Mouse (Mus musculus) urinary bladder, postnatal 36 days (tissue): ENCODE results near the gene Ets1.

Experiments used
- DNase-seq, 2 experiments: peaks; one replicate each; pipeline ENCODE4 v3.0.0; 2022; ENCODE audit warnings: low spot score in 2 of 2, mixed read lengths in 1 of 2

Ets1 gene

DNA sequence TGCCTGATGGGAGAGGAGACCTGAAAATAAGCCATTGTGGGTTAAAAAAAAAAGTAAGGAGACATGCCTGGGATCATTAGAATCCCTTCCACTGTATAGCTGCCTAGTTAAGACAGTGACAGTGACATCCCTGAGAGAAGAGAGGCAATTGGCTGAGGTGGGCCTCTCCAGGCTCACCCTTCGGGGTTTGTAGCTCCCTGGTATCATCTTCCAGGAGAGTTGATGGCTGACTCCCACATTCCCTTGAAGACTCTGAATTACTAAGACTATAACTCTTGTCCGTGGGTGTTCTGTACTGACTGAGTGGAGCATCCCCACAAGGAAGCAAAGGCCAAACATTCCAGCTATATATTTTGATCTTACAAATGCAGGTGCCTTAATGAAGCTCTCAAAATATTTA is 120.0 kb downstream of the Ets1 start:
- DNase-seq = no peak

DNA sequence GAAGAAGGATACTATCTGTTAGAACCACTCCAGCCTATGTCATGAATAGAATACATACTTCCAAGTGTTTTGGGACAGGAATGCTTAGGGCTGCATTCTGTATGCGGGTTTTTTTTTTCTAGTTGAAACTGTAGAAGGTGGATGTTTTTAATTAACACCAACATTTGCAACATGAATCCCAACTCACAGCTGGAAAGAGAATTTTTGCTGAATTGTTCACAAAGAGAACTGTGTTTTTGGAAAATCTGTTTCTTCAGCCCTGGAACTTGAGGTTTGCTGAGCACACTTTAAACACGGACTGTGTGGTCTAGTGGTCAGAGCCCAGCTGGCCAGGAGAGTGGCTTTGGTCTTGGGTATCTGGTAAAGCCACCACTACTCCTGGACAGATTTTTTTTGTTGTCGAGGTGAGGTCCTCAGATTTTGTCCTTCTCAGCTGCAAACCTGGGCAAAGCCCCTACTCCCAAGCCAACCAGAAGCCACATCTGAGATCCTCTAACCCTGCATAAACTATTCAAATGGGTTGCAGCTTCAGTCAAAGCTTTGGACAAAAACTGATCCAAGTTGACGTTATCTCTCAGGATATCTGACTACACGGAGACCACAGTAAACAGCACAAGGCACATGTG is 122.4 kb downstream of the Ets1 start:
- no peak for DNase-seq

DNA sequence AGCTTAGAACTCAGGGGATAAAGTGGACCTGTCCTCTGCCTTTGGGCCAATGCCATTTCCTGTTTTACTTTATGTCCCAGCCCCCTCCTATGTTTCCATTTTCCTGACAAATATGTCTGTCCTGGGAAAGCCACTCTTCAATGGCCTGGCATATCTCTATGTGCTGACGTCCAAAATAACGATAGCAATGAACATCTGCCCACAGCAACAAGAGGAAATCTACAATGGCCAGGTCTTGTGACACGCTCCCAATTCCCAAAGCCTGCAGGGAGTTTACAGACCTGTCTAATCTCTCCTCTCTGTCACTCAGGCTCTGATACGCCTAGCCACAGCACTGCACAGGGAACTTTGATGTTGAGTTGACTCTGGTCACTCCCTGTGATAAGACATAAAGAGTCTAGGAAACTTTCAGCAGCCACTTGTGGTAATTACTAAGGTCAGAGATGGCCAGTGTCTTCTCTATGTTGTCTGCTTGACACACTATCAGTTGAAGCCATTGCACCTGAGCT is 124.7 kb downstream of the Ets1 start:
- DNase-seq = no peak

DNA sequence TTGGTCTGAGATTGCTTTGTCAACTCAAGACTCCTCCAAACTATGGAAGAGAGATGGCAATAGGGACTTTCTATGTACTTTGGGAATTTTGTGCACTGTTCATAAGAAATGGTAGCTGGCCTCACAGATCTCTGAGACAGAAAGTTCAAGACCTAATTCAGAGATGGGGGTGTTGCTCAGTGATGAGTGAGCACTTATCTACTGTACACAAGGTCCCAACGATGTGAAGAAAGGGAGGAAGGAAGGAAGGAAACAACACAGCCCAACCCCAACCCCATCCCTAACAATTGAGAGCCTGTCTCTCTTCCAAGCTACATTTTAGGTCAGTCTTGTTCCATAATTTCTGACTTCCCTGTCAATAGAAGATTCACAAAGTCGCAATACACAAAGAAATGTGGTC is 125.3 kb downstream of the Ets1 start:
- DNase-seq = no peak

DNA sequence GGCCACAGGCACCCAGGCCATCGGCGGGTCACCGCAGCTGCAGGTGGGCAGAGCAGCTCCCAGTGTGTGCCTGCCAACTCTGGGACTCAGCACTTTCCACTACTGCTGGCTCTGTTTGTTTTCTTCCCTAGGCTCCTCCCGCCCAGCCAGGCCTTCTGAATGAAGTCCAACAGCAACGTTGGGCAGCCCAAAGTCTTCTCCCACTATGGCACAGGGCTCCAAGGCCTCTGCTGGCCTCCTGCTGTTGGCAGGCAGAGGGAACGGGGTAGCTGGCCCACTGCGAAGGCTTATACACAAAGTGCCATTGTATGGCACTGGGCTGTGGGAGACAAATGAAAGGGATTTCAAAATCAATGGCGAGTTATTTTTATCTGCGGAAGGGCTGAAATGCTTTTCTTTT is 128.4 kb downstream of the Ets1 start:
- DNase-seq = no peak

DNA sequence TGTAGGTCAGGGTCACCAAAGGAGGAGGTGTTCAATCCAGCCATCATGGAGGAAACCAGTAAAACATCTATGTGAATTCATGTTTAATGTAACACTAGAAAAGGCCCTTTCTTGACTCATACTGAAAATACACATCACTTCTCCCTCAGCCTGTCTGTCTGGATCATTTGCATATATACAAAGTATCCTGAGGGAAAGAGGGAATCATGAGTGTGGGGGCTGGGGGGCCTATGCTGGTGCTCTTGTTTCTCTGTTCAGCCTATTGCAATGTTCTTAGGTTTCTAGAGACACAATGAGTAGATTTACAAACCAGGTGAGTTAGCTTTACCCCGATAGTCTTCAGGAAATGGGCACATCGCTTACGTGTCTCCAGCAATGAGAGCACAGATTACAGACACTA is 129.1 kb downstream of the Ets1 start:
- no peak for DNase-seq

DNA sequence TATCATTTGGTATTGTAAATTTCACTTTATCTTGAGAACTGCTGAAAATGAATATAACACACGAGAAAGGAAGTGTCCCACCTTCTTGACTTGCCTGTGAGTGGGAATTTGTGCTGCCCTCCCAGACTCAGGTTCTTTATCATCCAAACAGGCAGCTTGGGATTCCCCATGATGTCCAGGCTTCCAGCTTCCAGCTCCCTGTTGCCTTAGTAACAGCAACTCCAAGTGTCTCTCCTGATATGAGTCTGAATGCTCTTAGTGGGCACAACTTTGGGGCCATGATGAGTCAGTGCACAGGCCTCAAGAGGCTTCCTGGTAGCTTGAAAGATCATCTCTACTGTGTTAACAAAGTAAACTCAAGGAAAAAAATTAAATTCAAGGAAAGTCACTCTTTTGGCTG is 142.8 kb downstream of the Ets1 start:
- no peak for DNase-seq

DNA sequence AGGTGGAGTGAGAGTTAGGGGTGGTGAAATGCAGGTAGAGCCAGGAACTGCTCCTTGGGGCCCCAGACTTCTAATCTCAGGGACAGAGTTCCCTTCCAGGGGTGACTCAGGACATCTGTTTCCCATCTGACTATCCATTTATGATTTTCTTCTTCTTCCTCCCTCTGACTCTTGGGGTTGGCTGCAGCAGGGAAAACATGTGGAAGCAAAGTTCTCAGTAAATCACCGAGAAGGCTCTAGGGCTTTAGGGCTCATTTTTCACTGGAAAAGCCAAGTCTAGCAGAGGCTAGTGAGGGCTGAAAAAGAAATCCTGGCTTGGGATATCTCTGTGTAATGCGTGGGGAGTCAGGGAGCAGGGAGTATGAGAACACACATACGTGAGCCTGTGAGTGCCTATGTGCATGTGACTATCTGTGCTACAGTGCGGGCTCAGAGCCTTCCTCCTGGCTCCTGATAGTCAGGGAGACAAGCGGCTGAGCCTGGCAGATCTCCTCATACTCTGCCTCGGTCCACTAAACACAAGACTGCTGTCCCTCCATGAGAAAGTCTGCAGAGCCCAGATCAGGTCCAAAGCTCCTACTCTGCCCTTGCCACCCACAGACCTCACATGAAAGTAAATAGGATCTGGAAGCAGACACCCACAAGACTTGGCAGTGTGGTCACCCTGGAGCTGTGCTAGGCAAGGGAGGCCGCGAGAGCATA is 146.5 kb downstream of the Ets1 start:
- DNase-seq = no peak

DNA sequence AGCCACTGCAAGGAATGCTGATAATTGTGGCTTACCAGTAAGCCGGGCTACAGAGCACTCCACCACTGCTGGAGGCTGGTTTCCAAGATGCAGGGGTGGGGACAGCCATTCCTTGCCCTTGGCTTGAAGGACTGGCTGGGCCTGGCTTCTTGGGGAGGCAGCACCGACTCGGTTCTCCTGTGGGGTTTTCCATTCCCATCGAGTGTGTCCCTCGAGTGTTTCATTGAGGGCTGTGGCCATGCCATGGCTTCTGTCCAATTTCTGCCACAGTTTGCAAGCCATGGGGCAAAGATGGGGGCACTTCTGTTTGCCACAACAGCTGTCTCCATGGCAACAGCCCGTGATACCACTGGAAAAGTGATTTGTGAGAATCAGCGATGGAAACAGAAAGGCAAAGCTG is 151.1 kb downstream of the Ets1 start:
- DNase-seq = no peak

DNA sequence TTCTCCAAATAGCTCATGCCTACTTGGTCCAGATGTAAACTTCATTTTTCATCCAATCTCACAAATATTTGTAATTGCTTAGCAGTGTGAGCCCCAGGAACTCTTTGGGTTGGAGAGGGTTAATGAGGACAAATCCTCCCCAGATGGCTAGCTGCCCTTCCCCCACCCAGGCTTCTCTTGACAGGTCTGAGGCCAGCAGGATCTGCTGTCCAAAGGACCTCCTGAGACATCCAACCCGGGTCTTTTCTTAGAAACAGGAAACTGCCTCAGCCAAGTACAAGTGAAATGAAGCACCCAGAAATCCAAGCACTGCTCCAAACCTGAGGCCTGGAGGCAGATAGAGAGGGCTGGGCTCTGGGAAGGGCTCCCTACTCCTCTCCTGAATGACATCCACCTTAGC is 151.6 kb downstream of the Ets1 start:
- no peak for DNase-seq

DNA sequence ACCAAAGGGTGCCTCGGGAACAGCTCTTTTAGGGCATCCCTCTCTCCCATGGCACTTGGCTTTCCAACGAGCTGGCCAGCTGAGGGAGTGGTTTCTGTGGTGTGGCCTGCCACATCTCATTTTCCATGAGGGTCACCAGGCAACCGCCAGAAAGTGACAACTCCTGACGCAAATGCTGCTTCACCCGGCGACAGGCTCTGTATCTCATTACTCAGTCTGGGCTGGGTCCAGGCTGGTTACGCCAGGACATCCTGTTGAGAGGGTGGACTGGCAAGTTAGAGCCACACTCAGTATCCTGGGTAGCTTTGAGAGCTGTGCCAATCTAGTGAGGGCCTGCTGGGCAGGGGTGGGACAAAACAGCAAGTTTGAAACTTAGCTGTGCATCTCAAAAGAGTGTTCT is 153.3 kb downstream of the Ets1 start:
- no peak for DNase-seq

DNA sequence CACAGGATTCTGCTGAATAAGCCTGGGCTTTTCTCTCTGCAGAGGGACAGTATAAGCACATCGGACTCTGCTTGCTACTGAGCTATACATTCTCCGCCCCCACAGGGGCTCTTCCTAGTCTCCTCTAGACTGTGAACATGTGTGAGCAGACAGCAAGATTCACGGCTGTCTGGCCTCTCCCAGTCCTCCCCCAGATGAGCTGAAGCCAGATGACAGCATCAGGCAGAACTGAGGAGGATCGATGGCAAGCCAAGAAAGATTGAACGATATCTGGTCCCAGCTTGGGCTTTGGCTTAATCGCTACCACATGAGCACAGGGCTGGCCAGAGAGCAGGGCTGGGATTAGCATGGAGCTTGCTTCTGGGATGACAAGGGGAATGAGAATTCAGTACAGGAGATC is 155.7 kb downstream of the Ets1 start:
- no peak for DNase-seq

DNA sequence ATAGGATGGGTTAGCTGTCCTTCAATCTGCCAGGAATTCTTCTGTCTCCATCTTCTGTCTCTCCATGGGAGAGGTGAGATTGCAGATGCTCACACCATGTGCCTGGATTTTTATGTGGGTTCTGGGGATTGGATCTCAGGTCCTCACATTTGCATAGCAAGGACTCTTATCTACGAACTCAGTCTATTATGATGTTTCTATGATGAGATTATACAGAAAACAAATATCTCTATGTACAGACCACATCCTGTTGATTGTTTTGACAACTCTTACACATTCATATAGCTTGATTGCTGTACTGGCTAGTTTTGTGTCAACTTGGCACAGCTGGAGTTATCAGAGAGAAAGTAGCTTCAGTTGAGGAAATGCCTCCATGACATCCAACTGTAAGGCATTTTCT is 162.2 kb downstream of the Ets1 start:
- DNase-seq = no peak

DNA sequence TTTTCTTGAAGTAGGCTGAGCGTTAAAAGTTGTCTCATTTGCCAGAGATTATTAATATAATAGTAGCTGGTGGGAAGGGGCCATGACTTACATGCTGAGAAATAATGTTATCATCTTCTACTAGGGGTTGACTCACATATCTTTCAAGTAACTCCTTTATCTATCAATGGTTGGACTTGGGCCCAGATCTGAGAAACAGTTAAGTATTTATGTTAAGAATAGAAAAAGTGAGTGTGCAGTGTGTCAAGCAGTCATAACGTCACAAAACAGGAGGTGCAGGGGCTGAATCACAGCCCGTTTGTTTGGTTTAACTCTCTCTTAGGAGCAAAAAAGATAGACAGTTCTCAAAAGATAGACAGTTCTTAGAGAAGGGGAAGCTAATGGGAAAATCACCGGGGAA is 170.1 kb downstream of the Ets1 start:
- no peak for DNase-seq
